Mouse (Mus musculus) limb, embryonic 11.5 days (tissue): ENCODE measurements around the gene Ccdc9b. TPM values are rescaled to one million over a fixed set of nuclear protein-coding genes. Genes with fewer than 3 reads are reported as not detected.

Experiments used
- ATAC-seq: fragments of 200-750 bp; cut with Nextera tagmentation; 2 replicates; pipeline ENCODE4 v1.8.0; 2017; ENCODE audit warnings: low read depth; ENCODE audit not compliant: insufficient number of reproducible peaks, low FRiP score, low TSS enrichment
- DNase-seq: peaks from one replicate; pipeline ENCODE4 v3.0.0-alpha.2; 2015; ENCODE audit warnings: low spot score
- H3K27ac ChIP-seq: fragments of 300-500 bp; sonication (generic); replicated peaks from 2 replicates; pipeline ENCODE4 v1.5.1; 2014; ENCODE audit warnings: low read depth, mild to moderate bottlenecking, low read length
- H3K27me3 ChIP-seq: fragments of 300-500 bp; sonication (generic); 2 replicates; pipeline ENCODE4 v1.6.1; 2014; ENCODE audit warnings: mild to moderate bottlenecking, low read length, mixed read lengths; ENCODE audit not compliant: control insufficient read depth, insufficient read depth
- H3K36me3 ChIP-seq: fragments of 300-500 bp; sonication (generic); 2 replicates; pipeline ENCODE4 v1.6.1; 2014; ENCODE audit warnings: mild to moderate bottlenecking, low read length, moderate library complexity, mixed read lengths; ENCODE audit not compliant: control insufficient read depth, insufficient read depth
- H3K4me1 ChIP-seq: fragments of 300-500 bp; sonication (generic); 2 replicates; pipeline ENCODE4 v1.6.1; 2014; ENCODE audit warnings: low read length, mixed read lengths; ENCODE audit not compliant: control insufficient read depth, insufficient read depth
- H3K4me2 ChIP-seq: fragments of 300-500 bp; sonication (generic); 2 replicates; pipeline ENCODE4 v1.6.1; 2014; ENCODE audit warnings: low read depth, mild to moderate bottlenecking, moderate library complexity; ENCODE audit not compliant: severe bottlenecking
- H3K4me3 ChIP-seq: fragments of 300-500 bp; sonication (generic); 2 replicates; pipeline ENCODE4 v1.5.1; 2014; ENCODE audit warnings: low read depth, low read length
- H3K9ac ChIP-seq: fragments of 300-500 bp; sonication (generic); 2 replicates; pipeline ENCODE4 v1.6.1; 2014; ENCODE audit warnings: mild to moderate bottlenecking, low read length
- H3K9me3 ChIP-seq: fragments of 300-500 bp; sonication (generic); 2 replicates; pipeline ENCODE4 v1.6.1; 2016; ENCODE audit warnings: low read length; ENCODE audit not compliant: control insufficient read depth
- WGBS: fragments of 180-500 bp; shearing (Covaris S2); extraction: QIAGEN DNeasy Blood & Tissue Kit; methylation state at CpG from one replicate; pipeline ENCODE4 v1.1.7; 2014; 5-methylcytosine and 5-hydroxymethylcytosine counted together
- polyA plus RNA-seq: library from polyadenylated mRNA; unstranded; fragments of >200 nt; fragmentation: Nextera tagmentation; extraction: Ambion mirVana; gene quantifications from 2 replicates; pipeline ENCODE4 v1.2.1, GENCODE M21; 2014

The Ccdc9b gene
- polyA plus RNA-seq, 1 experiment from 2014 or later: 0.04 TPM

DNA sequence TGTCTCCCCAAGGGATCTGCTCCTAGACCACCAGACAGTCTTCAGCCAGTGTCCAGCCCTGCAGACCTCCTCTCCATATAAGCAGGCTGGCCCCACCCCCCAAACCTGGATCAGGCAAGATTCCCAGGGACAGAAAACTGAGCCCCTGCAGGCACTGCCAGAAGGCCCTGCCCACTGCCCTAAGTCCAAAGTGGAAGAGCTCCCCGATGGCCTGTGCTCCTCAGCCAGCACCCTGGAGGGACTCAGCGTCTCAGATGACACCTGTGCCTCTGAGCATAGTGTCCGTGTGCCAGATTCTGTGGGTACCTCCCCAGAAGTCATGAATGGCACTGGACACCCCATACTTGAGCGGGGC lies 29.8 kb upstream of the Ccdc9b start:
- Histone ChIP-seq H3K36me3 (no peaks in the 10 kb centered on the region), H3K4me3 (no peak overlapping the region), H3K27me3 (no peaks in the 10 kb centered on the region; the same call in 1 of the 2 replicates), H3K9ac (no peak overlapping the region), H3K27ac (no peak overlapping the region), H3K4me2 (no peak overlapping the region), H3K9me3 (no peaks in the 10 kb centered on the region), H3K4me1 (no peaks in the 10 kb centered on the region)
- ATAC-seq: no peak
- 79% methylated on average over 4 of the region's 4 CpGs for WGBS
- DNase-seq: no peak

DNA sequence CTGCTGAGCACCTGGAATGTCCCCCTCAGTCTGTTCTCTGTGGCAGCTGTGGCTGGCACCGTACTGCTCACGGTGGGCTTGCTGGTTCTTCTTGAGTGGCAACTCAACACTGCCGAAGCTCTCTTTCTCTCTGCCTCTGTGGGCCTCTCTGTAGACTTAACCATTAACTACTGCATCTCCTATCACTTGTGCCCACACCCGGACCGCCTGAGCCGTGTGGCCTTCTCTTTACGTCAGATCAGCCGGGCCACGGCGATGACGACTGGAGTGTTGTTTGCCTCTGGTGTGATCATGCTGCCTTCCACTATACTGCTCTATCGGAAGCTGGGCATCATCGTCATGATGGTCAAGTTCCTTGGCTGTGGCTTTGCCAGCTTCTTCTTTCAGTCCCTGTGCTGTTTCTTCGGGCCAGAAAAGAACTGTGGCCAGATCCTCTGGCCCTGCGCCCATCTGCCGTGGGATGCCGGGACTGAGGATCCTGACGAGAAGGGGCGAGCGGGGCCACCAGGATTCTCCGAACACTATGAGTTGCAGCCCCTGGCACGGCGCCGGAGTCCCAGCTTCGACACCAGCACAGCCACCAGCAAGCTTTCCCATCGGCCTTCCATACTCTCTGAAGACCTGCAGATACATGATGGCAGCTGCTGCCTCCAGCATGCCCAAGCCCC lies 29.3 kb upstream of the Ccdc9b start:
- no peaks in the 10 kb centered on the region for H3K36me3 ChIP-seq
- no peaks in the 10 kb centered on the region for H3K4me1 ChIP-seq
- no peak overlapping the region for H3K27ac ChIP-seq
- H3K9ac ChIP-seq: no peak overlapping the region
- ATAC-seq (no peak), DNase-seq (no peak)
- no peaks in the 10 kb centered on the region; the same call in 1 of the 2 replicates for H3K27me3 ChIP-seq
- no peaks in the 10 kb centered on the region for H3K9me3 ChIP-seq
- no peak overlapping the region for H3K4me3 ChIP-seq
- 94% methylated on average over 26 of the region's 26 CpGs for WGBS
- no peak overlapping the region for H3K4me2 ChIP-seq

DNA sequence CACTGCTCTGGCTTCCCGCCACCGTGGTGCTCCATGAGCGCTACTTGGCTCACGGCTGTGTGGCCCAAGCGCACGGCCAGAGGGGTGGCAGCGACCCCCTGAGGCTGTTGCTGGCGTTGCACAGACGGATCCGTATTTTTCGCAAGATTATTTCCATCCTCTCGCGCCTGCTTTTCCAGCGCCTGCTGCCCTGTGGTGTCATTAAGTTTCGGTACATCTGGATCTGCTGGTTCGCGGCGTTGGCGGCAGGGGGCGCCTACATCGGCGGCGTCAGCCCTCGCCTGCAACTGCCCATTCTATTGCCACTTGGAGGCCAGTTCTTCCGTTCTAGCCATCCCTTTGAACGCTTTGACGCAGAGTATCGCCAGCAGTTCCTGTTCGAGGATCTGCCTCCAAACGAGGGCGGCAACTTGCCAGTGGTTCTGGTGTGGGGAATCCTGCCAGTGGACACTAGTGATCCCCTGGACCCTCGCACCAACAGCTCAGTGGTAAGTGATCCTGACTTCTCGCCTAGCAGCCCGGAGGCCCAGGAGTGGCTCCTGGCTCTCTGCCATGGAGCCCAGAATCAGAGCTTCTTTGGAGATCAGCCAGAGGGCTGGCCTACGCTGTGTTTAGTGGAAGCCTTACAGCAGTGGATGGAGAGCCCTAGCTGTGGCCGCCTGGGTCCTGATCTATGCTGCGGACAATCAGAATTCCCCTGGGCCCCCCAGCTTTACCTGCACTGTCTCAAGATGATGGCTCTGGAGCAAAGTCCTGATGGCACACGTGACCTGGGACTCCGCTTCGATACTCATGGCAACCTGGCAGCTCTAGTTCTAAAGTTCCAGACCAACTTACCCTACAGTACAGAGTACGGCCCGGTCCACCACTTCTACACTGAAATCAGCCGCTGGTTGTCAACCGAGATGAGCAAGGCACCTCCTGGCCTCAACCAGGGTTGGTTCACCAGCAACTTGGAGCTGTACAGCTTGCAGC lies 28.4 kb upstream of the Ccdc9b start:
- 29% methylated on average over 44 of the region's 44 CpGs for WGBS

DNA sequence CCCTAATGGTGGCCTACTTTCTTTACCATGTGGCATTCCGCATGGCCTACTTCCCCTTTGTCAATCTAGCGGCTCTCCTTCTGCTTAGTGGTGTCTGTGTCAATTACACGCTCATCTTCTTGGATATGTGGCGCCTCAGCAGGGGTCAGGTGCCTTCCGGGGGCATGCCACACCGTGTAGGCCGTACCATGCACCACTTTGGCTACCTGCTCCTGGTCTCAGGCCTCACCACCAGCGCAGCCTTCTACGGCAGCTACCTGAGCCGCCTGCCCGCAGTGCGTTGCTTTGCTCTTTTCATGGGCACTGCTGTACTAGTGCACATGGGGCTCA lies 27.7 kb upstream of the Ccdc9b start:
- Histone ChIP-seq H3K27me3 (no peaks in the 10 kb centered on the region; the same call in 1 of the 2 replicates), H3K4me1 (no peaks in the 10 kb centered on the region), H3K9me3 (no peaks in the 10 kb centered on the region), H3K27ac (no peak overlapping the region), H3K4me3 (0 out of 2 replicates have a peak overlapping the region, but pooled peaks have one; percentile 5), H3K4me2 (peak overlapping the region; percentile 32), H3K36me3 (no peaks in the 10 kb centered on the region), H3K9ac (no peak overlapping the region)
- DNase-seq (no peak), ATAC-seq (no peak)
- 56% methylated on average over 12 of the region's 12 CpGs for WGBS

More for the DNA sequence above, 28.4 kb upstream of the Ccdc9b start:
- ATAC-seq (no peak), DNase-seq (peak; percentile 76)
- peak overlapping the region; percentile 32 for H3K4me2 ChIP-seq
- H3K9me3 ChIP-seq: no peaks in the 10 kb centered on the region
- no peak overlapping the region for H3K27ac ChIP-seq
- H3K9ac ChIP-seq: no peak overlapping the region
- no peaks in the 10 kb centered on the region for H3K36me3 ChIP-seq
- H3K4me3 ChIP-seq: 0 out of 2 replicates have a peak overlapping the region, but pooled peaks have one; percentile 5
- no peaks in the 10 kb centered on the region; the same call in 1 of the 2 replicates for H3K27me3 ChIP-seq
- no peaks in the 10 kb centered on the region for H3K4me1 ChIP-seq

DNA sequence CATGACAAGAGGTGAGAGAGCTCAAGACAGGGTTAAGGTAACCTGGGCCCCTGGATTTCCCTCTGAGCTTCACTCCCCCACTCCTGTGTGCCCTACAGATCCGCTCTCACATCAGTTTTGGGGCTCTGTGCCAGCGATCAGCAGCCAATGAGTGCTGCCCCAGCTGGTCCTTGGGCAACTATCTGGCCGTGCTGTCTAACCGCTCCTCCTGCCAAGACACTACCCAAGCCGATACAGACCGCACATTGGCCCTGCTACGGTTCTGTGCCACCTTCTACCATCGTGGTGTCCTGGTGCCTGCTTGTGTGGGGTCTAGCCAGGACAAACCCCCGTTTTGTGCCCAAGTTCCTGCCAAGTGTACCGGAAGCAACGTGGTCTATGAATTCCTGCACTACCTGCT lies 27.0 kb upstream of the Ccdc9b start:
- no peak for ATAC-seq
- Histone ChIP-seq H3K9me3 (no peaks in the 10 kb centered on the region), H3K27ac (no peak overlapping the region), H3K4me3 (no peak overlapping the region), H3K4me2 (no peak overlapping the region), H3K4me1 (no peaks in the 10 kb centered on the region), H3K36me3 (no peaks in the 10 kb centered on the region), H3K9ac (no peak overlapping the region), H3K27me3 (no peaks in the 10 kb centered on the region; the same call in 1 of the 2 replicates)
- 85% methylated on average over 11 of the region's 11 CpGs for WGBS
- DNase-seq: no peak

DNA sequence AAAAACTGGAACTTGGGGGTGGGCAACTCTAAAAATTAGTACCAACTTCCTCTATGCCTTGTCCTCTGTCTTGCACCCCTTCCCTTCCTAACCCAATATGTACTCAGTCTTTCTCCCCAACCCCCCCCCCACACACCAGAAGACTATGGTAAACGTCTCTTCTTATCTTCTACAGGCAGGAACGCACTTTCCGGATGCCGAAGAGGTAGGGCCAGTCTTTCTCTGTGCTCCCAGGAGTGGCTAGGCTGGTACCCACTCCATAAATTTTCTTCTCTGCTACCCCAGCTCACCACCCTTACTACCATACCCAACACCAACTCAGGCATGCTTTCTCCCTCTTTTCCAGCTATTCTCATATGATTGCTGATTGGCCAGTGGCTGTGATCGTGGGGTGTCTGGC lies 24.1 kb upstream of the Ccdc9b start:
- H3K36me3 ChIP-seq: no peaks in the 10 kb centered on the region
- ATAC-seq (no peak), DNase-seq (no peak)
- no peaks in the 10 kb centered on the region for H3K27me3 ChIP-seq
- H3K4me3 ChIP-seq: no peak overlapping the region
- H3K4me2 ChIP-seq: no peak overlapping the region
- H3K9me3 ChIP-seq: no peaks in the 10 kb centered on the region
- 95% methylated on average over 5 of the region's 5 CpGs for WGBS
- no peak overlapping the region for H3K9ac ChIP-seq
- H3K4me1 ChIP-seq: no peaks in the 10 kb centered on the region
- H3K27ac ChIP-seq: no peak overlapping the region

DNA sequence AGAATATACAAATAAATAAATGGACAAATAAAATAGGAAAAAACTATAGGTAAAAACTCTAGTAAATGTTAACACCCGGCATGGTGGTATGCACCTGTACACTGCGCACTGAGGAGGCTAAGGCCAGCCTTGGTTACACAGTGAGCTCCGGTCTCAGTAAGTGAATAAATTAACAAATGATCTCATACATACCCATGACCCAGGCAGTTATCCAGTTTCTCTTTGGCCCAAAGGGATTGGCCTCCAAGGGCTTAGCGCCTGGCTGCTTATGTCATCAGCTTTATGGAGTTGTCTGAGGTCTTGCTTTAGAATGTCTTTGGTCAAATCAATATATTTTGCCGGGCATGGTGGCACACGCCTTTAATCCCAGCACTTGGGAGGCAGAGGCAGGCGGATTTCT lies 21.2 kb upstream of the Ccdc9b start:
- H3K4me3 ChIP-seq: no peak overlapping the region
- ATAC-seq: no peak
- DNase-seq: no peak
- H3K4me1 ChIP-seq: no peaks in the 10 kb centered on the region; the same call in 1 of the 2 replicates
- H3K9ac ChIP-seq: no peak overlapping the region
- H3K4me2 ChIP-seq: no peak overlapping the region
- H3K9me3 ChIP-seq: no peaks in the 10 kb centered on the region
- no peak overlapping the region for H3K27ac ChIP-seq
- 0 out of 2 replicates have a peak, but pooled peaks cover 3% of the 10 kb centered on the region for H3K27me3 ChIP-seq
- 87% methylated on average over 7 of the region's 7 CpGs for WGBS
- no peaks in the 10 kb centered on the region for H3K36me3 ChIP-seq

DNA sequence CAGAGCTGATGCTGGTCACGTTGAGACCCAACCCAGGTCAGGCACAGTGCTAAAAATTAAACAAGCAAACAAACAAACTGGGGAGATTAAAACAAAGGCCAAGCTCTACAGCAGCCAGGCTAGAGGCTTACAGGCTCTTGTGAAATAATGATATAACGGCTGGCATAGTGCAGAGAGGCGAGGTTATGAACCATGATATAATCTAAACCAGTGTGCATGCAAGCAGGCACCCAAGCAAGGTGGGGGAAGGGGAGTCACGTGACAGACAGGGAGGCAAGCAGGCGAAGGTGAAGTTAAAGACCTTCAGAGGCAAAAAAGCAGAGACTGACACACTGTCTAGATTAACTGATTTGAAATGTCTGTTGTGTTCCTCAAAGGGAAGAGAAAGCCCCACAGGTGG lies 20.6 kb upstream of the Ccdc9b start:
- no peaks in the 10 kb centered on the region for H3K9me3 ChIP-seq
- H3K36me3 ChIP-seq: no peaks in the 10 kb centered on the region
- no peak for ATAC-seq
- no peaks in the 10 kb centered on the region; the same call in 1 of the 2 replicates for H3K4me1 ChIP-seq
- no peak for DNase-seq
- 0 out of 2 replicates have a peak, but pooled peaks cover 3% of the 10 kb centered on the region for H3K27me3 ChIP-seq
- no peak overlapping the region for H3K27ac ChIP-seq
- no peak overlapping the region for H3K9ac ChIP-seq
- H3K4me3 ChIP-seq: no peak overlapping the region
- no peak overlapping the region for H3K4me2 ChIP-seq
- WGBS: 58% methylated on average over 5 of the region's 5 CpGs
